ENCODE assay signal across 8 mouse cellular contexts in genomic region chr5:147186001-147186431, GRCm38 (mm10). TPM values are rescaled to one million over a fixed set of nuclear protein-coding genes. Genes with fewer than 3 reads are reported as not detected.
DNase-seq lines count a peak whose midpoint lies in the region; ATAC-seq and TF ChIP-seq lines count a peak whose summit lies in the region.

No protein-coding gene starts in this region.

- TF ChIP-seq POLR2A in kidney, adult 2 months (IDR thresholded peaks at IDR 0.05; ENCODE audit: low read depth, low read length) = no peak
- no peak for TF ChIP-seq POLR2A in embryonic fibroblast, embryonic 13.5 days (IDR thresholded peaks at IDR 0.05; ENCODE audit: low read depth, low read length)

- WGBS in kidney, adult 2 months = 1% methylated on average over 26 of the region's 26 CpGs
- under 1% methylated on average over 26 of the region's 26 CpGs for WGBS in lung, postnatal 0 days

- H3K27me3 ChIP-seq in kidney, adult 2 months (replicated peaks; ENCODE audit: control insufficient read depth, insufficient read depth, low read length) = peaks cover 12% of the 10 kb centered on the region
- H3K27me3 ChIP-seq in lung, postnatal 0 days (replicated peaks; ENCODE audit: insufficient read depth, low read length) = peaks cover 51% of the 10 kb centered on the region
- H3K27me3 ChIP-seq in splenic B cell, adult 2 months (ENCODE audit: control insufficient read depth, insufficient read depth, low read length, poor library complexity, severe bottlenecking) = peaks cover 2% of the 10 kb centered on the region; the same call in 1 of the 2 replicates

- DNase-seq in kidney, adult 2 months = peak; percentile 10
- no peak for DNase-seq in kidney, adult 11 months
- peak; percentile 76 for DNase-seq in R1 (ENCODE audit: low read depth, low spot score)
- DNase-seq in induced T-regulatory cell, adult 2 months (ENCODE audit: low read depth) = peak; percentile 15
- peak; percentile 13 for DNase-seq in lung, postnatal 0 days (ENCODE audit: low spot score)
- DNase-seq in splenic B cell, adult 2 months (ENCODE audit: low read depth, low spot score) = peak; percentile 49
- DNase-seq in gastrocnemius, adult 8-10 months (ENCODE audit: low spot score in 2 of 2) = no peak

- H3K9ac ChIP-seq in lung, postnatal 0 days (replicated peaks; ENCODE audit: low read depth) = no peak overlapping the region

- H3K4me2 ChIP-seq in lung, postnatal 0 days (replicated peaks; ENCODE audit: low read depth, low read length) = peak overlapping the region; percentile 44

- no peak for TF ChIP-seq EP300 in lung, postnatal 0 days (IDR thresholded peaks at IDR 0.05)

- no peak for ATAC-seq in lung, postnatal 0 days

- peaks cover 5% of the 10 kb centered on the region; the same call in 1 of the 2 replicates for H3K4me1 ChIP-seq in kidney, adult 2 months (ENCODE audit: control insufficient read depth, insufficient read depth, low read length)
- H3K4me1 ChIP-seq in embryonic fibroblast, embryonic 13.5 days (ENCODE audit: control insufficient read depth, insufficient read depth, low read length) = no peaks in the 10 kb centered on the region
- H3K4me1 ChIP-seq in lung, postnatal 0 days (ENCODE audit: insufficient read depth, low read depth, low read length) = peaks cover 15% of the 10 kb centered on the region; the same call in 1 of the 2 replicates

- H3K9me3 ChIP-seq in lung, postnatal 0 days (ENCODE audit: low read length) = no peaks in the 10 kb centered on the region

- peak overlapping the region; percentile 1; the same call in 1 of the 2 replicates for H3K4me3 ChIP-seq in kidney, adult 2 months (ENCODE audit: insufficient read depth, low read depth, low read length)
- H3K4me3 ChIP-seq in embryonic fibroblast, embryonic 13.5 days (ENCODE audit: insufficient read depth, low read length) = peak overlapping the region; percentile 7
- H3K4me3 ChIP-seq in lung, postnatal 0 days (ENCODE audit: low read depth, low read length) = peak overlapping the region; percentile 19; the same call in 1 of the 2 replicates

- no peak overlapping the region for H3K27ac ChIP-seq in kidney, adult 2 months (ENCODE audit: insufficient read depth, low read depth, low read length)
- no peak overlapping the region for H3K27ac ChIP-seq in embryonic fibroblast, embryonic 13.5 days (ENCODE audit: insufficient read depth, low read length)
- H3K27ac ChIP-seq in lung, postnatal 0 days (ENCODE audit: low read length) = no peak overlapping the region

- H3K36me3 ChIP-seq in kidney, adult 2 months (ENCODE audit: control insufficient read depth, insufficient read depth, low read length) = no peaks in the 10 kb centered on the region
- H3K36me3 ChIP-seq in lung, postnatal 0 days (ENCODE audit: insufficient read depth, low read length) = no peaks in the 10 kb centered on the region
- no peaks in the 10 kb centered on the region for H3K36me3 ChIP-seq in splenic B cell, adult 2 months (ENCODE audit: control insufficient read depth, insufficient read depth, low read length, poor library complexity, severe bottlenecking)

- no peak for TF ChIP-seq CTCF in kidney, adult 2 months (conservative IDR thresholded peaks at IDR 0.05; ENCODE audit: insufficient read depth, insufficient read length, low read depth, low read length)
- TF ChIP-seq CTCF in embryonic fibroblast, embryonic 13.5 days (IDR thresholded peaks at IDR 0.05; ENCODE audit: borderline replicate concordance, insufficient read depth, low read length) = no peak
- no peak for TF ChIP-seq CTCF in lung, postnatal 0 days (IDR thresholded peaks at IDR 0.05)

RNA-seq across cellular contexts. Expression of gene Gsx1, which starts 2.5 kb away (rescaled TPM):
- not detected in 2 replicates for polyA plus RNA-seq in kidney, adult 2 months (2012; rRNA removed)
- not detected in 2 replicates for polyA plus RNA-seq in embryonic fibroblast, embryonic 13.5 days (2011; ENCODE audit: insufficient read length, low read depth, missing spikeins)
- not detected in 2 replicates for polyA plus RNA-seq in lung, postnatal 0 days (2015; fragmentation: Nextera tagmentation; extraction: Ambion mirVana)
- total RNA-seq in gastrocnemius, adult 8-10 months (2022) = not detected

Comparison
In these comparisons a context has a peak if more than half of its experiments do, and no peak if none do; other contexts are left out.
1. DNase-seq: peak in kidney, adult 2 months (single experiment), R1 (single experiment), induced T-regulatory cell, adult 2 months (single experiment), lung, postnatal 0 days (single experiment) and splenic B cell, adult 2 months (single experiment); none in kidney, adult 11 months (single experiment) and gastrocnemius, adult 8-10 months (0 of 2).
2. Peak in every context shown above with its lines, with median percentiles within 50 percentile points of each other: H3K4me3 ChIP-seq.